Mouse (Mus musculus): ENCODE measurements around the gene Gapdhs.
"Not testable (repeated sequence)": the region's sequence is repeated elsewhere in the genome, so short reads cannot be mapped to it uniquely, and the experiment has no call there.

Gapdhs gene

DNA sequence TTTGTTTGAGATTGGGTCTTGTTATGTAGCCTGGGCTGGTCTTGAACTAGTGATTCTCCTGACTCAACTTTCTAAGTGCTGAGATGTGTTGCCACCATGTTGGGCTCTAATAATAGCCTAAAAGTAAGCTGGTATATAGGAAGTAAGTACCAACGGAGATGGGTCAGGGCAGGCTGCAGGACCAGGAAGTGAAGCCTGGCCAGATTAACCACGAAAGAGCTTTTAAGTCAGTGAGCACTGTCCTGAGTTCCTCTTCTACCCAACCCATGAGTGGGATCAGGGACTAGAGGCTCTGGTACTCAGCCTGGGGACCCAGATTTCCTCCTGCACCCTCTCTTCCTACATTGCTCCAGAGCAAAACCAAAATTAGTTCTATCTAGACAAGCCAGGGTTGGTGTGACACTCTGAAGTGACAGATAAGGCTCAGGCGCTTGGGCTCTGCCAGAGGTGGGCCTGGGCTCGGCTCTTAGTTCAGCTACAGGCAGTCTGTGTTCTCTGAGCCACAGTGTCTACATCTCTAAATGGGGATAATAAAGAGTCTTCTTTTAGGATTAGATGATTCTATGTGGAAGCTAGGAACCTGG lies 18.4 kb upstream of the Gapdhs start:
- Histone ChIP-seq H3K36me3 (ENCODE audit: control insufficient read depth, insufficient read depth, low read length, poor library complexity, severe bottlenecking) (no peaks in the 10 kb centered on the region), H3K27me3 (ENCODE audit: control insufficient read depth, insufficient read depth, low read length, poor library complexity, severe bottlenecking) (no peaks in the 10 kb centered on the region)
- DNase-seq (ENCODE audit: low read depth, low spot score), result peak; percentile 22

DNA sequence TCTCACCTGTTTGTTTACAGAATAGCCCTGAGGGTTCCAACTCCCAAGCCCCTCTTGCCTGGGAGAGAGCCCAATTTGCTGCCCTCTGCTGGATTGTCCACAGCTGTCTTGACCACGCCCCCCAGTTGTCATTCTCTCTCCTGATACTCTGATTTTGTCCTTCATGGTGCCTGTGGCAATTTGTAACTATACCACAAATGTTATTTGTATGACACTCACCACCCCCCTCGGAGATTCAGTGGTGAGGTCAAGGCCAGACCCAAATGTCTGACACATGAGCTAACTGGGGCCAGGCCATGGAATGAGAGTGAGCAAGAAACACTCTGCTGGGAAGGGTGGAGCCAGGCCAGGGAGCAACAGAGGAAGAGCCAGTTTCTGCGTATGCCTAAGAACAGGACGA lies 15.4 kb upstream of the Gapdhs start:
- Histone ChIP-seq H3K36me3 (ENCODE audit: control insufficient read depth, insufficient read depth, low read length, poor library complexity, severe bottlenecking) (no peaks in the 10 kb centered on the region), H3K27me3 (ENCODE audit: control insufficient read depth, insufficient read depth, low read length, poor library complexity, severe bottlenecking) (no peaks in the 10 kb centered on the region)
- peak; percentile 43 for DNase-seq (ENCODE audit: low read depth, low spot score)

DNA sequence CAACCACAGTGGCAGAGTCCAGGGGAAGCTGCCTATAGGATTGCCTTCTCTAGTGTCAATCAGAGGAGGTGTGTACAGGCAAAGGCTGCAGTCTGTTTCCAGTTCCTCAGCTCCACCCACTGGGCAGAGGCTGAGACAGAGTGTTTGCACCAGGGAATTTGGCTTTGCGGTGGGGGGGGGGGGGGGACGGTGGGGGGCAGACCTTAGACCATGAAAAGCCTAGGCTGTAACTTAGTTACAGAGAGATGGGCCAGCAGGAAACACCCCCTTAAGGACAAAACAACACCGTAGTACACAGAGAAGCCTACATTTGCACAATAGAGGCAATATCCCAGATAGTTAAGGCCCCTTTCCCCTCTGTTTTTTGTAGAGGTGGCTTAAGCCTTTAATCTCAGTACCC lies 13.5 kb upstream of the Gapdhs start:
- Histone ChIP-seq H3K36me3 (ENCODE audit: control insufficient read depth, insufficient read depth, low read length, poor library complexity, severe bottlenecking) (no peaks in the 10 kb centered on the region), H3K27me3 (ENCODE audit: control insufficient read depth, insufficient read depth, low read length, poor library complexity, severe bottlenecking) (no peaks in the 10 kb centered on the region)
- DNase-seq (ENCODE audit: low read depth, low spot score), result no peak

DNA sequence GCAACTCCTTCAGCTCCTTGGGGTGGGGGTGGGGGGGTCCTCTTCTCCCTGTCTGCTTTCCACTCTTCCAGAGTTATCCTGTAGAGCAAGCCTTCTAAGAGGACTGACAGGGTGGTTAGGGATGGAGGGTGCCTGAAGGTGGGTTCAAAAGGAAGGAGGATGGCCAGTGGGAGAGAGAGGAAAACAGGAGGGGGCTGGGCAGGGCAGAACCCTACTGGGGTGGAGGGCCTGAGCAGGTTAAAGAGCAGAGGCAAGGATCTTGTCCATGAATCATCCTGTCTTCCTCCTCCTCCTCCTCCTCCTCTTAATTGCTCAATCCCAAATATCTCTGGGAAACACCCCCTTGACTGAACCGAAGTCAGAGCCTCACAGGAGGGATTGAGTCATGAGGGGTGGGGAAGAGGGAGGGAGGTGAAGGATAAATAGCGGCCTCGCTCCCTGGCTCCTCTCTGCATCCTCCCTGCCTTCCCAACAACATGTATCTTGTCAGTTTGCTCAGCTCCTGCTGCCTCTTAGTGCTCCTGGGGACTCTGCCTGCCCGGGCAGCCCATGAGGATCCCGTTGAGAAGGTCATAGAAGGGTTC lies 7.7 kb upstream of the Gapdhs start, which contains the start of gene Sbsn:
Sbsn (plus strand) TSS at position 386 of the 584 bp plus-strand sequence.
- DNase-seq (ENCODE audit: low read depth, low spot score), result no peak
- no peaks in the 10 kb centered on the region for H3K36me3 ChIP-seq (ENCODE audit: control insufficient read depth, insufficient read depth, low read length, poor library complexity, severe bottlenecking)
- H3K27me3 ChIP-seq (ENCODE audit: control insufficient read depth, insufficient read depth, low read length, poor library complexity, severe bottlenecking), result no peaks in the 10 kb centered on the region

DNA sequence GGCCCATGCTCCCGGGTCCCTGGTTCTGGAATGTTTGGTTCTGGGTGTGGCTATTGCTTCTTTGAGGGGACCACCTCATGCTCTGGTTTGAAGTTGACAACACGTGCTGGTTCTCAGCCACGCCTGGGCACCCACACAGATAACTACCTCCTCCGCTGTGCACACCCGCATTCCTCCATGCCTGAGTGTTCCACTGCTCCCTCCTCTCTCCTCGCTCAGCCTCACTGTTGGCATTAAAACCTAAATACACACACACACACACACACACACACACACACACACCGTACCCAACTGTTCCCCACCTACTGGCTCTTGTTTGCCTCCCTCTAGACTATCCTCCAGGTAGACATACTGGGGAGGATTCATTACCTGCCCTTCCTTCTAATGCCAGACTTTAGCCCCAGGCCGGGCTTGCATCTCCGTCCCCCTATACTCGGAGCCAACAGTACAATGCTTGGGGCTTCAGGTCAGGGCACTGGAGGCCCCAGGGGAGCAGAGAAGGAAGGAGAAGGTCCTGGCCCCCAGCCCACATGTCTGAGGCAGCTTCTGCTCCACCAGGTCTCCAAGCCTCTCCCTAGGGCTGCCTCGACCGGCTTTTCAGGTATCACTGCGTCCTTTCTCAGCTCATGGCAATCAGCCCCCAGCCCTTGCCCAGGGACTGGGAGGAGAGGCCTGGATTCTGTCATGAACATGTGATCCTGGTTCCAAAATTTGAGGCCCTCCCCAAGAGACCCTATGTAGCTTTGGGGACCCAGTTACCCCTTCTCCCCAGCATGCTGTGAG lies 6.5 kb upstream of the Gapdhs start:
- Histone ChIP-seq H3K36me3 (ENCODE audit: control insufficient read depth, insufficient read depth, low read length, poor library complexity, severe bottlenecking) (no peaks in the 10 kb centered on the region), H3K27me3 (ENCODE audit: control insufficient read depth, insufficient read depth, low read length, poor library complexity, severe bottlenecking) (no peaks in the 10 kb centered on the region)
- DNase-seq (ENCODE audit: low read depth, low spot score), result no peak

DNA sequence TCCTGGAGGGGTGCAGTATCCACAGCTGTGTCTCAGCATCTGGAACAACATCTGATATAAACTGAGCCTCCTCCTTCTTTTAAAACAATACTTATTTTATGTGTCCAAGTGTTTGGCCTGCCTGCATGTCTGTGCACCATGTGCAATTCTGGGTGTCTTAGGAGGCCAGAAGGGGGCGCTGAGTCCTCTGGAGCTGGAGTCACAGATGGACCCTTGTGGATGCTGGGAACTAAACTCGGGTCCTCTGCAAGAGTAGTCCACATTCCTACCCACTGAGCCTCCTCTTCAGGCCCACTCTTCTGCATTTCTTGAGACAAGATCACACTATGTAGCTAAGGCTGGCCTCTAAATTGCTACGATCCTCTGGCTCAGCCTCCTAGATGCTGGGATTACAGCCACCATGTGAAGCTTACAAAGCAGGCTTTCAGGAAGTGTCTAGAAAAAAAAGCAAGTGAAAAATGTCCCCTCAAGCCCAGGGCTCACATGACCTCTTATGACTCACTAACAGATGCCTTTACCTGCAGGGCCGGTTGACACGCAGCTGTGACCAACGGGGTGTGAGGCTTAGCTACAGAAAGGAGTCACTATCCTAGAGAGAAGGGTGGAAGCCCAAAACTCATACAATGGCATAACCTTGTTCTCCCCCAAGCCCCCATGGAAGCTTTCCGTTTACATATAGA lies 4.2 kb upstream of the Gapdhs start:
- Histone ChIP-seq H3K36me3 (ENCODE audit: control insufficient read depth, insufficient read depth, low read length, poor library complexity, severe bottlenecking) (no peaks in the 10 kb centered on the region), H3K27me3 (ENCODE audit: control insufficient read depth, insufficient read depth, low read length, poor library complexity, severe bottlenecking) (no peaks in the 10 kb centered on the region)
- peak; percentile 25 for DNase-seq (ENCODE audit: low read depth, low spot score)

DNA sequence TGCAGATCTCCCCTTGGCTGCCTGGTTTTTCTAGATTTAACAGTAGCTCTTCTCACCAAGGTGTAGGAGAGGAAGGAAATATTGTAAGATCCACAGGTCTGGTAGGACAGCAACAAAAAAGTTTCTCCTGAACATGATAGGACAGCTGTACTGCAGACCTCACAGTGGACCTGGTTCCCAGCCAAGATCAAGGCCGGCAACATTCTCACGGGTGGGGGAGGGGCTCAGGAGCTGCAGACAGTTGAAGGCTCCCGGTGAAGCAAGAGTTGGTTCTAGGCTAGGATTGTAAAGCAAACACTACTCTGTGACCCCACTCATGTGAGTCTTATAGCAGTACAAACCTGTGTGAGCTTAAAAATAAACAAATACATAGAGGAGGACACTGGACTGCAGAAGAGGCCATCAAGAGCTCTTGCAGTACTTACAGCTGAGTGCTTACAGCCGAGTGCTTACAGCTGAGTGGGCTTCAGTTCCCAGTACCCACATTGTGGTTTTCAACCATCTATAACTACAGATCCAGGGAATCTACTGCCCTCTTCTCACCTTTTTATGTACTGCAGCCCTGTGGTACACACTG lies 629 bp upstream of the Gapdhs start:
- no peak for DNase-seq (ENCODE audit: low read depth, low spot score)
- Histone ChIP-seq H3K27me3 (ENCODE audit: control insufficient read depth, insufficient read depth, low read length, poor library complexity, severe bottlenecking) (no peaks in the 10 kb centered on the region), H3K36me3 (ENCODE audit: control insufficient read depth, insufficient read depth, low read length, poor library complexity, severe bottlenecking) (no peaks in the 10 kb centered on the region)

DNA sequence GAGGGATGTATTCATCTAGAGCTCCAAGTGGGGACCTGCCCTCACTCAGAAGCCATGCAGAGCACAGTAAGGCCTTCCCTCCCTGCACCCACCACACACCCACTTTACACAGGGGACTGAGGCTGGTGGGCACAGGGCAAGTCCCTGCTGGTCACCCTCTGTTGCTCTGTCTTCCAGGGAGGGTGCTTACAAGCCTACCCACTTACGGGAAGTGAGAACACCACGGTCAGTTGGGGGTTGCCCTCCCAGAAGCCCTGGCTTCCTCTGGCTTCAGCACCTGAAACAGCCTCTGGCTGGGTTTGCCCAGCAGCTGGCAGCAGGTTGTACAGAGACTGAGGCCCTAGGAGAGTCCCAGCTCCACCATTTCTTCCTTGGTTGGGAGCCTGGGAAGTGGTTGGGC lies 911 bp downstream of the Gapdhs start:
- DNase-seq (ENCODE audit: low read depth, low spot score), result peak; percentile 66
- H3K36me3 ChIP-seq (ENCODE audit: control insufficient read depth, insufficient read depth, low read length, poor library complexity, severe bottlenecking); H3K27me3 ChIP-seq (ENCODE audit: control insufficient read depth, insufficient read depth, low read length, poor library complexity, severe bottlenecking): not testable (repeated sequence)

DNA sequence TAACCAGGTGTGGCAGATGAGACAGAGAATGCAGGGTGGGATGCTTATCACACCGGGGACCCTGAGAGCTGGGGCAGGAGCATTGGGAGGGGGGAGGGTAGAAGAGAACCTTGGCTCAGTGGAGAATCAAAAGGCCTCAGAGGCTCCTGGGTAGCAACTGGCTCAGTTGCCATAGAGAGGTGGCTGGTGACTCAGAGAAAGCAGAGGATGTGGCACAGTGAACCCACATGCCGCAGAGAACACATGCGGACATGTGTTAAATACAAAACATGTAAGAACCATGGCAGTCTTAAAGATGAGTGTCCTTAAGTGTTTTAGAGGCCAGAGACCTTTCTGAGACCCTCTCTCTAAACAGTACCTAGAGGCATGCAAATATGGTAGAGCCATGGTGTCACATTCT lies 7.3 kb downstream of the Gapdhs start:
- Histone ChIP-seq H3K27me3 (ENCODE audit: control insufficient read depth, insufficient read depth, low read length, poor library complexity, severe bottlenecking) (no peaks in the 10 kb centered on the region), H3K36me3 (ENCODE audit: control insufficient read depth, insufficient read depth, low read length, poor library complexity, severe bottlenecking) (peaks cover 8% of the 10 kb centered on the region; the same call in 1 of the 2 replicates)
- no peak for DNase-seq (ENCODE audit: low read depth, low spot score)

DNA sequence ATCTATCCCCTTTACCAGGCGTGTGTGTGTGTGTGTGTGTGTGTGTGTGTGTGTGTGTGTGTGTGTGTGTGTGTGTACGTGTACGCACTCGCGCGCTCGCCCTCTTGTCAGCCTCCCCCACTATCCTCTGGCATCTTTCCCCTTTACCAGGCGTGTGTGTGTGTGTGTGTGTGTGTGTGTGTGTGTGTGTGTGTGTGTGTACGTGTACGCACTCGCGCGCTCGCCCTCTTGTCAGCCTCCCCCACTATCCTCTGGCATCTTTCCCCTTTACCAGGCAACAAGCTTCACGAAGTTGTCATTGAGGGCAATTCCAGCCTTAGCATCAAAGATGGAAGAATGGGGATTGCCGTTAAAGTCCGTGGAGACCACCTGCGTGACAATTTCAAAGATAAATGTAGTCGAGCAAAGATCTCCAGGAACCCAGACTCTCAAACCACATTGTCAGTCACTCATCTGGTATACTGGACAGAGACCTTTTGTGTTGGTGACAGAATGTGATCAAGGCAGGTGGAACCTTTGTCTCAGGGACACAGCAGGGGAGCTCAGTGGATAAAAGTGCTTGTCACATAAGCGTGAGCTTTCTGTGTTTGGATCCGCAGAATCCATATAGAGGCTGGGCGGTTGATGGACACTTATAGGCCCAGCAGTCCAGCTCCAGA lies 13.3 kb downstream of the Gapdhs start:
- H3K36me3 ChIP-seq (ENCODE audit: control insufficient read depth, insufficient read depth, low read length, poor library complexity, severe bottlenecking); H3K27me3 ChIP-seq (ENCODE audit: control insufficient read depth, insufficient read depth, low read length, poor library complexity, severe bottlenecking); DNase-seq (ENCODE audit: low read depth, low spot score): not testable (repeated sequence)

DNA sequence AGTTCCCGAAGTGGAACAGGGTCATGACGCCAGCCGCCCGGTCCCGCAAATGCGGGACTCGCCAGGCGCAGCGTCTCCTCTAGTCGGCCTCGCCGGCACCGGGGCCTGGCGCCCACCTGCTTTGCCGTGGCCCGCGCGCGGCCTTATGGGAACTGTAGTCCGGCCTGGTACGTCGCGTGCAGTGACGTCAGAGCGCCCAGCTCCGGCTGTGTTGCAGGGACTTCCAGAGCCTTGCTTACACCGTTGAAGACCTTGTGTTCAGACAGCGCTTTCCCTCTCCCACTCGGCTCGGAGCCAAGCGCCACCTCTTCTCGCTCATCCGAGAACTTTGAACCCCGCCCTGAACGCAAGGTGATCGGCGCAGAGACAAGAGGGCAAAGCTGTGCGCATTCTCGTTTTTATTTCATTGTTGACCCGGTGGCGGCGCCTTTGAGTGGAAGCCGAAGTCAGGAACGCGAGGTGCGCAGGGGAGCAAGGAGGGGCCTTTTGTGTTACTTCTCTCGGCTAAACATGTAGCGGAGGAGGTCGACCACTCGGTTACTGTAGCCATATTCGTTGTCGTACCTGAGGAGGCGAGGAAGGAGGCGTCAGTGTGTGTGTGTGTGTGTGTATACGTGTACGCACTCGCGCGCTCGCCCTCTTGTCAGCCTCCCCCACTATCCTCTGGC lies 14.0 kb downstream of the Gapdhs start, which contains the start of gene Tmem147:
Tmem147 (minus strand) TSS at position 145 of the 668 bp plus-strand sequence.
- Histone ChIP-seq H3K36me3 (ENCODE audit: control insufficient read depth, insufficient read depth, low read length, poor library complexity, severe bottlenecking) (peaks cover 6% of the 10 kb centered on the region; the same call in 1 of the 2 replicates), H3K27me3 (ENCODE audit: control insufficient read depth, insufficient read depth, low read length, poor library complexity, severe bottlenecking) (no peaks in the 10 kb centered on the region)
- DNase-seq (ENCODE audit: low read depth, low spot score), result peak; percentile 93

DNA sequence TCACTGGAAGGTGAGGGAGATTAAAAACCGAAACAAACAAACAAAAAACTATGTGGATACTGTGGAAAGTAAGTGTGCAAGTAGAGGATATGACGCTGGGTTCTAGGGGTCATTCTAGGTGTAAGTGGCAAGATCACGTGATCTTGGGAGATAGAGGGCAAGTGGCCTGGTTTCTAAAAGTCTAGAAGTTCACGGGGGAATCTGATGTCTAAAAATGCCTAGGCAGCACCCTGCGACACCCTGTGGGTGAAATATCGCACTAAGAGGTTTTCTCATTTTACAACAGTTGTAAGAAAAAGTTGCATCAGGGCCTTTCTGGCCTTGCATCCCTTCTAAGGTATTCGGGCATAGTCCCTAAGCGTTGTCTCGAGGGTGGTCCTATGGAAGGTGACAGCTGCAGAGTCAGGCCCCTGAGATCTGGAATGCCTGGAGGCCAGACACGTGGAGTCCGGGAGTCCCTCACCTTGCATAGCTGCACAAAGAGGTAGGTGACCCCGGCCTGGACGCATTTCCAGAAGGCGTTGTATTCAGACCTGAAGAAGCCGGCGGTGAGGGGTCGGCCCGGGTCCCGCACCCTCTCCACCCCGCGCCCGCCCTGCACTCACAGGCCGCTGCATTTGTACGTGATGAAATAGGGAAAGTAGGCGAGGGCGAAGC lies 14.6 kb downstream of the Gapdhs start:
- Histone ChIP-seq H3K36me3 (ENCODE audit: control insufficient read depth, insufficient read depth, low read length, poor library complexity, severe bottlenecking) (peaks cover 4% of the 10 kb centered on the region; the same call in 1 of the 2 replicates), H3K27me3 (ENCODE audit: control insufficient read depth, insufficient read depth, low read length, poor library complexity, severe bottlenecking) (no peaks in the 10 kb centered on the region)
- DNase-seq (ENCODE audit: low read depth, low spot score), result peak; percentile 23

DNA sequence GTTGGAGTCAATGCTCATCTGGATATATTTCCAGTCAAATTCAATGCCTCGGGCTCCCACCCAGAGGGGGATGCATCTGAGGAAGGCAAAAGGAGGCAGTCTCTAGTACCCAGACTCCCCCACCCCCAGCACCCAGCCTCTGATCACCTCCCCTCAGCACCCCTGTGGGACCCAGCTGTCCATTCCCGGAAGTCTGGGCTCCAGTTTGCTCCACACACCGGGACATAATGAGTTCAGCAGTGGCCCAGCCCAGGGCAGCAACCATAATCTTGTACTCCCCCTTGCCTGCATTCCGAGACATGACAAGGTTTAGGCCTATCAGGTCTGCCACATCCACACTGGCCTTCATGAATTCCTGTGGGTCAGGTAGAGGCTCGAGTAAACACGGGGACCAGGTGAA lies 15.3 kb downstream of the Gapdhs start:
- peaks cover 4% of the 10 kb centered on the region; the same call in 1 of the 2 replicates for H3K36me3 ChIP-seq (ENCODE audit: control insufficient read depth, insufficient read depth, low read length, poor library complexity, severe bottlenecking)
- H3K27me3 ChIP-seq (ENCODE audit: control insufficient read depth, insufficient read depth, low read length, poor library complexity, severe bottlenecking), result no peaks in the 10 kb centered on the region
- DNase-seq (ENCODE audit: low read depth, low spot score), result no peak
